Comparison of ENCODE assay signal across 25 mouse cellular contexts in genomic region chr1:60503456-60503855, GRCm38 (mm10).
DNase-seq lines count a peak whose midpoint lies in the region; ATAC-seq and TF ChIP-seq lines count a peak whose summit lies in the region.
"Had no signal": no experiment of that assay in that cellular context is flagged by ENCODE, and none has a peak within 500 bp of the region (broad histone marks: within the 10 kb centered on the region; RNA-seq: fewer than 3 reads in every experiment).

No protein-coding gene starts in this region.

- H3K79me2 ChIP-seq in MEL (ENCODE audit: control insufficient read depth, insufficient read depth, low read length, poor library complexity): no peaks in the 10 kb centered on the region

- TF ChIP-seq POLR2A in MEL (IDR thresholded peaks at IDR 0.05; ENCODE audit: control insufficient read depth in 1 of 2, insufficient read depth in 1 of 2, low read depth in 1 of 2, low read length in 2 of 2, poor library complexity in 1 of 2): peak in 1 of 2 experiments; percentile 32; a peak in 1 of 4 replicates

- no peak overlapping the region for H3K9ac ChIP-seq in heart, embryonic 13.5 days
- peak overlapping the region; percentile 63 for H3K9ac ChIP-seq in MEL (ENCODE audit: control insufficient read depth, low read depth, low read length, poor library complexity, severe bottlenecking)
- H3K9ac ChIP-seq: embryonic facial prominence, embryonic 12.5 days; hindbrain, embryonic 13.5 days; limb, embryonic 13.5 days; lung, embryonic 15.5 days; midbrain, embryonic 12.5 days had no signal

- H3K36me3 ChIP-seq in heart, embryonic 13.5 days: peaks cover 62% of the 10 kb centered on the region
- no peaks in the 10 kb centered on the region for H3K36me3 ChIP-seq in MEL (ENCODE audit: control insufficient read depth in 1 of 2, insufficient read depth in 2 of 2, low read length in 2 of 2)
- no peaks in the 10 kb centered on the region for H3K36me3 ChIP-seq in splenic B cell, adult 2 months (ENCODE audit: control insufficient read depth, insufficient read depth, low read length, poor library complexity, severe bottlenecking)

- WGBS in heart, embryonic 13.5 days: 68% methylated on average over 5 of the region's 5 CpGs

- H3K27ac ChIP-seq in heart, embryonic 13.5 days (replicated peaks): peak overlapping the region; percentile 39; the same call in 1 of the 2 replicates
- H3K27ac ChIP-seq in MEL (ENCODE audit: control insufficient read depth, low read depth, low read length): peak overlapping the region; percentile 35
- H3K27ac ChIP-seq: embryonic facial prominence, embryonic 12.5 days; hindbrain, embryonic 13.5 days; limb, embryonic 13.5 days; lung, embryonic 15.5 days; midbrain, embryonic 12.5 days had no signal

- TF ChIP-seq EP300 in MEL (IDR thresholded peaks at IDR 0.05; ENCODE audit: low read depth in 1 of 2, low read length in 2 of 2): no peak

- H3K9me3 ChIP-seq in heart, embryonic 13.5 days: no peaks in the 10 kb centered on the region
- H3K9me3 ChIP-seq in MEL (replicated peaks; ENCODE audit: insufficient read depth, low read length): no peaks in the 10 kb centered on the region
- H3K9me3 ChIP-seq: embryonic facial prominence, embryonic 12.5 days; hindbrain, embryonic 13.5 days; limb, embryonic 13.5 days; lung, embryonic 15.5 days; midbrain, embryonic 12.5 days had no signal

- H3K4me3 ChIP-seq in heart, embryonic 13.5 days: no peak overlapping the region
- peak overlapping the region; percentile 48 to 75 for H3K4me3 ChIP-seq in MEL (ENCODE audit: control insufficient read depth in 1 of 2, insufficient read depth in 1 of 2, low read depth in 2 of 2, low read length in 2 of 2)
- H3K4me3 ChIP-seq: embryonic facial prominence, embryonic 12.5 days; hindbrain, embryonic 13.5 days; limb, embryonic 13.5 days; lung, embryonic 15.5 days; midbrain, embryonic 12.5 days; myocyte had no signal

- no peak overlapping the region for H3K4me2 ChIP-seq in heart, embryonic 13.5 days
- H3K4me2 ChIP-seq: embryonic facial prominence, embryonic 12.5 days; hindbrain, embryonic 13.5 days; limb, embryonic 13.5 days; liver, embryonic 11.5 days; lung, embryonic 15.5 days; midbrain, embryonic 12.5 days had no signal

- no peak for TF ChIP-seq CTCF in MEL (IDR thresholded peaks at IDR 0.05 in 2 of 3, conservative IDR thresholded peaks at IDR 0.05 in 1 of 3; ENCODE audit: control insufficient read depth in 1 of 3, insufficient read depth in 1 of 3, low read depth in 2 of 3, low read length in 3 of 3, poor library complexity in 1 of 3, severe bottlenecking in 1 of 3)

- no peak for ATAC-seq in heart, embryonic 13.5 days (ENCODE audit: extremely low read depth, insufficient number of reproducible peaks, low FRiP score, low TSS enrichment)
- ATAC-seq: forebrain, embryonic 14.5 days; intestine, embryonic 16.5 days had no signal

- no peak for DNase-seq in heart, postnatal 25 days (ENCODE audit: low spot score)
- DNase-seq in thymus, postnatal 0 days (ENCODE audit: low spot score): peak; percentile 5
- DNase-seq in thymus, postnatal 36 days: no peak
- peak; percentile 81 for DNase-seq in MEL (ENCODE audit: low read depth, low spot score)
- peak; percentile 15 for DNase-seq in splenic B cell, adult 2 months (ENCODE audit: low read depth, low spot score)
- no peak for DNase-seq in natural killer cell, adult 2 months (ENCODE audit: low spot score in 2 of 2)
- DNase-seq in urinary bladder, postnatal 36 days (ENCODE audit: low spot score in 2 of 2): no peak
- DNase-seq: adrenal gland, adult 8-10 months; cerebellum, adult 8-10 months; cerebellum, postnatal 36 days; embryo, embryonic 11 days; heart, postnatal 4 days; kidney, postnatal 4 days; retina, postnatal 1 day; right cerebral cortex, postnatal 14 days had no signal

- TF ChIP-seq RAD21 in MEL (IDR thresholded peaks at IDR 0.05; ENCODE audit: low read depth, low read length): no peak

- intact Hi-C loops in heart, postnatal 25 days (cut with DNase I): no loop called here

- peaks cover 3% of the 10 kb centered on the region; the same call in 1 of the 2 replicates for H3K4me1 ChIP-seq in heart, embryonic 13.5 days
- peaks cover 0 to 3% of the 10 kb centered on the region in 2 experiments; a peak in 1 of 4 replicates for H3K4me1 ChIP-seq in MEL (ENCODE audit: control insufficient read depth in 1 of 2, insufficient read depth in 2 of 2, low read length in 2 of 2)
- H3K4me1 ChIP-seq: embryonic facial prominence, embryonic 12.5 days; hindbrain, embryonic 13.5 days; limb, embryonic 13.5 days; lung, embryonic 15.5 days; midbrain, embryonic 12.5 days had no signal

- H3K27me3 ChIP-seq in heart, embryonic 13.5 days (replicated peaks): no peaks in the 10 kb centered on the region
- H3K27me3 ChIP-seq in MEL (ENCODE audit: control insufficient read depth in 1 of 2, insufficient read depth in 2 of 2, low read length in 2 of 2): no peaks in the 10 kb centered on the region
- no peaks in the 10 kb centered on the region for H3K27me3 ChIP-seq in splenic B cell, adult 2 months (ENCODE audit: control insufficient read depth, insufficient read depth, low read length, poor library complexity, severe bottlenecking)
- H3K27me3 ChIP-seq: embryonic facial prominence, embryonic 12.5 days; hindbrain, embryonic 13.5 days; limb, embryonic 13.5 days; lung, embryonic 15.5 days; midbrain, embryonic 12.5 days had no signal

TF ChIP-seq in MEL, 35 proteins besides CTCF, POLR2A, EP300 and RAD21:
- no peak for TF ChIP-seq UBTF (IDR thresholded peaks at IDR 0.05; ENCODE audit: borderline replicate concordance, insufficient read depth, low read depth, low read length)
- peak; percentile 56; the same call in 1 of the 2 replicates for TF ChIP-seq MYC (IDR thresholded peaks at IDR 0.05; ENCODE audit: low read depth, low read length)
- peak; percentile 67; the same call in 1 of the 2 replicates for TF ChIP-seq MXI1 (IDR thresholded peaks at IDR 0.05; ENCODE audit: low read depth, low read length)
- 0 out of 2 replicates have a peak, but pooled peaks have one; percentile 33 for TF ChIP-seq TBP (IDR thresholded peaks at IDR 0.05; ENCODE audit: low read depth, low read length)
- TF ChIP-seq RCOR1 (IDR thresholded peaks at IDR 0.05; ENCODE audit: low read depth, low read length): peak; percentile 60
- TF ChIP-seq SIN3A (IDR thresholded peaks at IDR 0.05; ENCODE audit: low read length): peak; percentile 52; the same call in 1 of the 2 replicates
- peak; percentile 46 for TF ChIP-seq HCFC1 (IDR thresholded peaks at IDR 0.05; ENCODE audit: low read depth, low read length)
- no peak for TF ChIP-seq TCF12 (IDR thresholded peaks at IDR 0.05; ENCODE audit: low read depth, low read length)
- no peak for TF ChIP-seq MAZ (IDR thresholded peaks at IDR 0.05; ENCODE audit: low read depth, low read length)
- TF ChIP-seq NELFE (IDR thresholded peaks at IDR 0.05; ENCODE audit: low read depth, low read length): no peak
- no peak for TF ChIP-seq BHLHE40 (IDR thresholded peaks at IDR 0.05; ENCODE audit: borderline replicate concordance, low read depth, low read length)
- no peak for TF ChIP-seq POLR2AphosphoS2 (IDR thresholded peaks at IDR 0.05; ENCODE audit: low read length)
- no peak for TF ChIP-seq E2F4 (IDR thresholded peaks at IDR 0.05; ENCODE audit: borderline replicate concordance, low read depth, low read length)
- peak; percentile 43; the same call in 1 of the 2 replicates for TF ChIP-seq ELF1 (IDR thresholded peaks at IDR 0.05; ENCODE audit: low read depth, low read length)
- 0 out of 2 replicates have a peak, but pooled peaks have one; percentile 35 for TF ChIP-seq ETS1 (IDR thresholded peaks at IDR 0.05; ENCODE audit: low read depth, low read length)
- no peak for TF ChIP-seq MYB (IDR thresholded peaks at IDR 0.05; ENCODE audit: low read depth, low read length)
- no peak for TF ChIP-seq MAFK (IDR thresholded peaks at IDR 0.05; ENCODE audit: borderline replicate concordance, low read depth, low read length)
- TF ChIP-seq GATA1 (IDR thresholded peaks at IDR 0.05; ENCODE audit: low read depth, low read length): 0 out of 2 replicates have a peak, but pooled peaks have one; percentile 9
- no peak for TF ChIP-seq SMC3 (IDR thresholded peaks at IDR 0.05; ENCODE audit: low read depth, low read length)
- no peak for TF ChIP-seq ZC3H11A (IDR thresholded peaks at IDR 0.05; ENCODE audit: low read depth, low read length)
- TF ChIP-seq MAX (IDR thresholded peaks at IDR 0.05; ENCODE audit: low read length): peak; percentile 42; the same call in 1 of the 2 replicates
- TF ChIP-seq JUND (IDR thresholded peaks at IDR 0.05; ENCODE audit: low read depth, low read length): no peak
- TF ChIP-seq USF1 (IDR thresholded peaks at IDR 0.05; ENCODE audit: low read depth, low read length): no peak

Comparison
In these comparisons a context has a peak if more than half of its experiments do, and no peak if none do; other contexts are left out.
1. DNase-seq: peak in thymus, postnatal 0 days (single experiment), MEL (single experiment) and splenic B cell, adult 2 months (single experiment); none in heart, postnatal 25 days (single experiment), thymus, postnatal 36 days (0 of 2), natural killer cell, adult 2 months (0 of 2) and urinary bladder, postnatal 36 days (0 of 2).